Mouse (Mus musculus) C2C12 (cell line): ENCODE results near the gene Lrp2bp. TPM values are rescaled to one million over a fixed set of nuclear protein-coding genes. Genes with fewer than 3 reads are reported as not detected.

Experiments
- H3K27me3 ChIP-seq: one replicate; pipeline ENCODE4 v1.6.1; 2011; ENCODE audit not compliant: control insufficient read depth, insufficient read depth, insufficient read length
- H3K36me3 ChIP-seq: one replicate; pipeline ENCODE4 v1.6.1; 2011; ENCODE audit not compliant: control insufficient read depth, insufficient read depth
- H3K4me3 ChIP-seq: one replicate; pipeline ENCODE4 v1.5.1; 2011; ENCODE audit warnings: mild to moderate bottlenecking, control low read depth; ENCODE audit not compliant: poor library complexity, insufficient read depth, severe bottlenecking
- H3K79me2 ChIP-seq: one replicate; pipeline ENCODE4 v1.6.1; 2011; ENCODE audit not compliant: control insufficient read depth, insufficient read depth
- H3K79me3 ChIP-seq: one replicate; pipeline ENCODE4 v1.6.1; 2011; ENCODE audit warnings: low read depth, control low read depth
- H3ac ChIP-seq: one replicate; pipeline ENCODE3; 2011; ENCODE audit warnings: low read depth; ENCODE audit not compliant: control insufficient read depth, insufficient read length
- CEBPB ChIP-seq: IDR thresholded peaks from one replicate; pipeline ENCODE4 v1.6.1; 2011; ENCODE audit warnings: low read depth, mild to moderate bottlenecking, control low read depth, moderate library complexity
- CTCF ChIP-seq: IDR thresholded peaks from one replicate; pipeline ENCODE4 v1.5.1; 2011; ENCODE audit not compliant: control insufficient read depth, insufficient read depth, insufficient read length
- FOSL1 ChIP-seq: IDR thresholded peaks from one replicate; pipeline ENCODE4 v1.8.0; 2011; ENCODE audit warnings: mild to moderate bottlenecking, low read length; ENCODE audit not compliant: poor library complexity, insufficient read depth, severe bottlenecking
- MAX ChIP-seq: IDR thresholded peaks from one replicate; pipeline ENCODE4 v1.6.1; 2011; ENCODE audit warnings: mild to moderate bottlenecking, control low read depth
- MYOD1 ChIP-seq: IDR thresholded peaks from one replicate; pipeline ENCODE4 v1.6.1; 2011; ENCODE audit warnings: low read depth; ENCODE audit not compliant: control insufficient read depth, insufficient read length
- MYOG ChIP-seq: IDR thresholded peaks from one replicate; pipeline ENCODE4 v1.6.1; 2011; ENCODE audit not compliant: control insufficient read depth, insufficient read length; ENCODE audit errors: extremely low read depth
- USF1 ChIP-seq: IDR thresholded peaks from one replicate; pipeline ENCODE4 v1.6.1; 2011; ENCODE audit warnings: low read depth, mild to moderate bottlenecking, control low read depth, moderate library complexity
- polyA plus RNA-seq: library from polyadenylated mRNA; unstranded; fragments of >200 nt; fragmentation: generic; extraction: Trizol; gene quantifications from one replicate; pipeline ENCODE4 v1.2.1, GENCODE M21; 2012; ENCODE audit warnings: missing spikeins

The Lrp2bp gene
- polyA plus RNA-seq, 1 experiment = 0.04 TPM

DNA sequence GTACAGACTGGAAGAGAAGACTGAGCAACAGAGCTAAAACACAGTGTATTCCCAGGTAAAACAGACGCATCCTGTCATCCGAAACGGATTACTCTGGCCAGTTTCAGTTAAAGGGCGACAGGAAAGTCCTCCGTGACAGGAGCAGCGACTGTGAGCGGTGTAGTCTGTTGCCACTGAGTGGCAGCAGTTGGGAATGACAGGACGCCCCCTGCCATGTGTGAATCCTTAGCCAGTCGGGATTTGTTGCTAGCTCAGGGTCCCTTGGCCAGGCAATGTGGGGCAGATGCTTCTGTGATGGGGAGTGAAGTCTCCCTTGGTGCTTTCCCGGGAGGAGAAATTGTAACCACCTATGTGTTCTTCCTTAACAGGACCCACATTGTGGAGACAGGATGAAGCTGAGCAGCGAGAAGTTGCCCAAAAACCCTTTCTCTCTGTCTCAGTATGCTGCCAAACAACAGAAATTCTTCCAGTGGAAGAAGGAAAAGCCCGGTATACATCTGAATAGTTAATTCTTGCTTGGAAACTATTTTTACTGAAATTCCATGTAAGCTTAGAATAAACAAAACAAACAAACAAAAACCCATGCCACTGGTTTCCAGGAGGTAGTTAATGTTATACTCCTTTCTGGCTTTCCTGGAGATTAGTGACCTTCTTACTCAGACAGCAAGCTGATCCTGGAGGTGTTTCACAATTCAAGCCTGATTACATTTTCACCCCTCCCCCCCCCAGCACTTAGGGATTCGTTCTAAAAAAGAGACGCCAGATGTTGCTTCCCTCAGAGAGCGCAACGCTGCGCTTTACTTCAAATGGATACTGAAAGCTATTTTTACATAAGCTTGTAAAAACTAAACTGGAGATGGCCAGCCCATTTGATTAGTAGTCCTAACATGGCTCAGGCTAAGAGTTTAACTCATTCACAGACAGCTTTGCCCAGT, 11.9 kb downstream of the Lrp2bp start:
- no peak overlapping the region for H3ac ChIP-seq
- no peaks in the 10 kb centered on the region for H3K79me3 ChIP-seq
- H3K79me2 ChIP-seq = no peaks in the 10 kb centered on the region
- no peaks in the 10 kb centered on the region for H3K36me3 ChIP-seq
- no peak overlapping the region for H3K4me3 ChIP-seq
- no peaks in the 10 kb centered on the region for H3K27me3 ChIP-seq
- TF ChIP-seq CEBPB (no peak), USF1 (no peak), MAX (no peak), CTCF (no peak), FOSL1 (no peak), MYOD1 (no peak)

DNA sequence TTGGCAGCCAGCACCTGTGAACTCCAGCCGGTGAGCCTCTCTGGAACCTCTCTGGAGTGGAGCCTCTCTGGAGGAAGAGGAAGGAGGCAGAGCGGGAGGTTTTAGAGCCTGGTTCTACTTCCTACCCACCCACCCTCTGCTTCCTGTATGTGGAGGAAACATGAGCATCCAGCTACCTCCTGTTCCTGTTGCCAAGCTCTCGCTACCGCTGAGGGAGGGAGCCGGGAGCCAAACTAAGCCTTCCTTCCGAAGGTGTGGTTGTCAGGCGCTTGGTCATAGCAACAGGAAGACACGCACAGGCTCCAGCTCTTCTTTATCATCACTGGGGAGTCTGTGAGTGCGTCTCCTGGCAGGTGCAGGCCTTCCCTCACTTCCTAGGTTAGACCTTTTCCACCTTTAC, 23.1 kb downstream of the Lrp2bp start:
- Histone ChIP-seq H3K4me3 (no peak overlapping the region), H3ac (no peak overlapping the region), H3K36me3 (no peaks in the 10 kb centered on the region), H3K79me3 (no peaks in the 10 kb centered on the region), H3K27me3 (no peaks in the 10 kb centered on the region), H3K79me2 (no peaks in the 10 kb centered on the region)
- TF ChIP-seq CEBPB = no peak
- no peak for TF ChIP-seq CTCF
- TF ChIP-seq MYOG = no peak
- TF ChIP-seq FOSL1 = no peak
- no peak for TF ChIP-seq MYOD1
- no peak for TF ChIP-seq USF1
- no peak for TF ChIP-seq MAX

DNA sequence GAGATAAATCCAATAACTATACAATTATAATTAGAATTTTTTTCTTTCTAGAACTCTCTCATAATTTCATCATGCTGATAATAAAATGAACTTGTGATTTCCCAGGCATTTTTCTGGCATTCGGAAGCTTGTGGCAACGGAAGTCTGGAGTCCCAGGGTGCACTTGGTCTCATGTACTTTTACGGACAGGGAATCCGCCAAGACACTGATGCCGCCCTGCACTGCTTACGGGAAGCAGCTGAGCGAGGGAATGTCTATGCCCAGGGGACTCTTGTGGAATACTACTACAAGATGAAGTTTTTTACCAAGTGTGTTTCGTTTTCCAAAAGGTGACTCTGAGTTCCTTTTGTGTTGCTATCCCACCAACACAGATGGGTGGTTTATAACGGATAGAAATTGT, 23.7 kb downstream of the Lrp2bp start:
- Histone ChIP-seq H3K79me3 (no peaks in the 10 kb centered on the region), H3K4me3 (no peak overlapping the region), H3K36me3 (no peaks in the 10 kb centered on the region), H3K79me2 (no peaks in the 10 kb centered on the region), H3ac (no peak overlapping the region), H3K27me3 (no peaks in the 10 kb centered on the region)
- no peak for TF ChIP-seq CTCF
- no peak for TF ChIP-seq FOSL1

DNA sequence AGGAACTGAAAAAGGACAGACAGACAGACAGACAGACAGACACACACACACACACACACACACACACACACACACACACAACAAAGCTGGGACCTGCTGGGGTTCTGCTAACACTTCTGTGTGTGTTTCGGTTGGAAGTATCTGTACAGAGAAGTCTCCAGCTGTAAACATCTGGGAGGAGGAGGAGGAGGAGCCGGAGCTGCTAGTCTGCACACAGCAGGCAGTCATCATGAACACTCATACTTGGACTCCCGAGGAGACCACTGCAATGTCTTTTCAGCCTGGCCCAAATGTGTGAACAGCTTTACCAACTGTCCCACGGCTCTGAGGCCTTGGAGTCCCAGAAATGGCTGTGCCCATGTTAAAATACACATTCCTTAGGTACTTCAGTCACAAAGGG, 25.3 kb downstream of the Lrp2bp start:
- H3K4me3 ChIP-seq = no peak overlapping the region
- no peaks in the 10 kb centered on the region for H3K79me3 ChIP-seq
- H3K36me3 ChIP-seq = no peaks in the 10 kb centered on the region
- H3K27me3 ChIP-seq = no peaks in the 10 kb centered on the region
- H3ac ChIP-seq = no peak overlapping the region
- TF ChIP-seq MYOD1 (no peak), MAX (no peak), CTCF (no peak), CEBPB (no peak), USF1 (no peak), MYOG (no peak), FOSL1 (no peak)
- H3K79me2 ChIP-seq = no peaks in the 10 kb centered on the region

DNA sequence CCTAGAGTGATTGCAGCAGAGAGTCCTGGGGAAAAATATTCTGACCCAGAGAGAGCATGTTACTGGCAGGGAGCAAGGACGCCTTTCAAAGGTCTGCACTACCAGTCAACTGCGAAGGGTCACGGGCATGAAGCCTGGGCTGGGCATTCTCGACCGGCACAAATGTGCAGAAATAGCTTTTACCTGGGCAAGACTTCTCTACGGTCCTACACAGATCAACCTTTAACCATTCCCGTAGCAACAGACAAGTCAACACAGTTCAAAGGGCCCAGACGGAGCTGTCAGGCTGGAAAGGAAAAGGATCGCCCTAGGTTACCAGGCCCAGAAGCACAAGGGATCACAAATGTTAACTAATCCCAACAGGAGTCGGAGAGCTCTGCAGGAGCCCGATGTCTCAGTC, 37.1 kb downstream of the Lrp2bp start:
- no peak for TF ChIP-seq CEBPB
- no peak for TF ChIP-seq CTCF
- no peak for TF ChIP-seq MYOG
- no peak for TF ChIP-seq MYOD1
- TF ChIP-seq MAX = no peak
- no peak for TF ChIP-seq FOSL1
- no peak for TF ChIP-seq USF1
- no peak overlapping the region for H3ac ChIP-seq

More for the DNA sequence above, 37.1 kb downstream of the Lrp2bp start:
- Histone ChIP-seq H3K36me3 (no peaks in the 10 kb centered on the region), H3K27me3 (no peaks in the 10 kb centered on the region), H3K4me3 (no peak overlapping the region), H3K79me3 (no peaks in the 10 kb centered on the region), H3K79me2 (no peaks in the 10 kb centered on the region)
